Mouse (Mus musculus): ENCODE data around the gene Grid1.

The Grid1 gene

GRCm38 (mm10) chr14:35027501-35028140 is 207.7 kb downstream of the Grid1 start:
- no peak for DNase-seq

DNA sequence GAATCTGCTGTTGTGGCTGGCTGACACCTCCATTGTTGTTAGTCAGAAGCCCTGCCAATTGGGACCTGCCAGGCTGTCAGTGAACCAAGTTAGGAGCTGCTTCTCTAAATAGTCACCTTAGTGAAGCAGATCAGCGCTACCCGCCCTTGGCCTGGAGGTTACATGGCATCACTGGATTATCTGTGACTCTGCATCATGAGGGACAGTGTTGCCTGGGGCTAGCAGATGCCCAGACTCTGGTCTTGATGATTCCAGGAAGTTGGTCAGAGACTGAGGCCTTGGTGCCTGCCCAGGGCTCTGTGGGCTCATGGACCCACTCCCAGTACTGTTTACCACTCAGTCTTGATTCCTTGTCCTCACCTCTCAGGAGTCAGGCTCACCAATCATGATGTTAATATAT is 209.7 kb downstream of the Grid1 start:
- DNase-seq = no peak

- no peak for DNase-seq
Observed at GRCm38 (mm10) chr14:35030271-35030670, 210.4 kb downstream of the Grid1 start.

DNA sequence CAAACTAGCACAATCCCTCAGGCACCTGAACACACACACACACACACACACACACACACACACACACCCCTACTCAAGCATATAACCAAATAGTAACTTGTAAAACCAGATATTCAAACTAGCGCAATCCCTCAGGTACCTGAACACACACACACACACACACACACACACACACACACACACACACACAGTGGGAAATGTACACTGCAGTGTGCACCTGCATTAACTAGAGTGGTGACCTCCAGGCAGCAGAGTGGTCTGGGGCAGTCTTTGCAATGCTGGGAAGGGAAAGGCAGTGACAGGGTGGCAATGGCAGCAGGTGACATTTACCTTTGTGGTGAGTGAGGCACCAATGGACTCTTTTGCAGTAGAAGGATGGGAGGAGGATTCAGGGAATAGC is 212.4 kb downstream of the Grid1 start:
- no peak for DNase-seq

DNA sequence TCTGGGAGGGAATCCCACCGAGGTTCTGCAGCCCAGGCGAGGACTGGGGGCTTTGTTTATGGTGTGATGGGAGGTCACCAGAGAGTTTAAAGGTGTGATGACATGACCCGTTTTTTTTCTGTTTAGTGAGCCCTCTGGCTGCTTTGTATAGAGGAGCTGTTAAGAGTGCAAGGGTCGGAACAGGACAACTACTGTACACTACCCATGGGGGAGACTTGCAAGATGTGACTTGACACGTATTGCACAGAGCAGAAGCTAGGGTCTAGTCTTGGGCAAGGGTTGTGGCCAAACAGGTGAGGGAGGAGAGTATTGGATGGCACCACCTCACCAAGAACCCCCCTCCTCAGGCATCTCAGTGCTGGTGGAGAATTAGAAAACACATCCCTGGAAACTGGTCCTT is 224.4 kb downstream of the Grid1 start:
- DNase-seq = no peak

GRCm38 (mm10) chr14:35044918-35045698 is 225.2 kb downstream of the Grid1 start:
- no peak for DNase-seq

- DNase-seq = no peak
Observed at GRCm38 (mm10) chr14:35049231-35049630, 229.3 kb downstream of the Grid1 start.

DNA sequence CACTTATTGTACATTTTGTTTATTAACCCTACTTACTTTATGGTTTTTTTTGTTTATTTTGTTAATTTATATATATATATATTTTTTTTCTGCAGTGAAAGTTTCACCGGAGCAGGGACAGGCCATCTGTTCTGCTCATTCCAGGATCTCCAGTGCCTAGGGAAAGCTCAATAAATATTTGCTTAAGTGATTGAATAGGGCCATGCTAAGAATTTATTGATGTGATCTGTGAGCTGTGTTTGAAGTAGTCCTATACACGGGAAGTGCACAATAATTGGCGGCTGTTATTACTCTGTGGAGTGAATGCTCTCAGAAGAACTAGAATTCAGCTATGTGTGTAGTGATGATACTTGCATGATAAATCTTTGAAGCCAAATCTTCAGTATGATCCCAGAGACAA is 234.2 kb downstream of the Grid1 start:
- no peak for DNase-seq

DNA sequence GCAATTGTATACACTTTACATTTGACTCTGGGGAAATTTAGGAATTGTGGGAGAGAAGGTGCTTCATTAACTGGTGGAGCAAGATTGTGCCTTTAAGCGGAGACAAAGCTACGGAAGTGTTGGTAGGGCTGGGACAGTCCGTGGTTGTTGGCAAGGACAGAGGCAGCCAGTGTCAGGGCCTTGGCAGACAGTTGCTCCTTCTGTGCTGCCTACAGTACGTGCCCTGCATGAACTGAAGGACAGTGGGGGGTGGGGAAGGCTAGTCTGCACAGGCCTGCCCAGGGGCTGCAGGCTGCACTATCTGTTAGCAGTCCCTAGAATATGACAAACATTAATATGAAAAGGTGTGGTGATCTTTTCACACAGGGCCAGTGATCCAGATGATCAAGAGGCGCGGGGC is 254.7 kb downstream of the Grid1 start:
- peak; percentile 11 for DNase-seq

GRCm38 (mm10) chr14:35079954-35080353 is 260.0 kb downstream of the Grid1 start:
- no peak for DNase-seq

GRCm38 (mm10) chr14:35092646-35093045 is 272.7 kb downstream of the Grid1 start:
- DNase-seq = no peak

GRCm38 (mm10) chr14:35093561-35094186 is 273.8 kb downstream of the Grid1 start:
- no peak for DNase-seq

- no peak for DNase-seq
Observed at GRCm38 (mm10) chr14:35095506-35096059, 275.7 kb downstream of the Grid1 start.

GRCm38 (mm10) chr14:35096085-35096484 is 276.2 kb downstream of the Grid1 start:
- no peak for DNase-seq

- no peak for DNase-seq
Observed at GRCm38 (mm10) chr14:35097166-35097565, 277.3 kb downstream of the Grid1 start.

GRCm38 (mm10) chr14:35103639-35104210 is 283.8 kb downstream of the Grid1 start:
- DNase-seq = no peak

GRCm38 (mm10) chr14:35107596-35107995 is 287.7 kb downstream of the Grid1 start:
- no peak for DNase-seq

GRCm38 (mm10) chr14:35110928-35111327 is 291.0 kb downstream of the Grid1 start:
- no peak for DNase-seq

- no peak for DNase-seq
Observed at GRCm38 (mm10) chr14:35112327-35113275, 292.7 kb downstream of the Grid1 start.

DNA sequence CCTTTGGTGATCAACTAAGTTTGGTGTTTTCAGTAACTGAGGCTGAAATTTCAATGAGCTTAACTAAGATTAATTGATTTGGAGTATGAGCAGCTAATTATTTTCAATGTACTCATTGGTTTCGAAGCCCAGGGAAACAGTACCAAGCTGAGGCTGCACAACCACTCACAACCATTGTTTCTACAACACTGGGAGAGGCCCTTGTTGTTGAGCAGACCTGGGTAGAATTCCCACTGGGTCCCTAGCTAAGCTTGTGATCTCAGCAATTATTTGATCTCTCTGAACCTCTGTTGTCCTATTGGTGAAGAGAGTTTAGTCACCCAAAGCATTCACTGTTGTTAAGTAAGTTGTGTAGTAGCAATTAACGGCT is 293.4 kb downstream of the Grid1 start:
- DNase-seq = no peak

GRCm38 (mm10) chr14:35115913-35116312 is 296.0 kb downstream of the Grid1 start:
- DNase-seq = no peak

GRCm38 (mm10) chr14:35120089-35120488 is 300.2 kb downstream of the Grid1 start:
- no peak for DNase-seq

All from cerebellum, adult 8-10 months (tissue).